Mouse (Mus musculus) spleen, adult 2 months (tissue): ENCODE measurements around the gene Bpifa5. TPM values are rescaled to one million over a fixed set of nuclear protein-coding genes. Genes with fewer than 3 reads are reported as not detected.

ENCODE experiments used
- DNase-seq, 2 experiments: peaks; one replicate each; pipeline versions ENCODE4 v3.0.0 to v3.0.0-alpha.2; 2012 to 2021; ENCODE audit warnings: low spot score in 2 of 2, low read depth in 1 of 2
- H3K27ac ChIP-seq: fragments of 200-500 bp; 2 replicates; pipeline ENCODE4 v1.5.1; 2012; ENCODE audit warnings: low read length, inconsistent platforms; ENCODE audit not compliant: insufficient read depth
- H3K27me3 ChIP-seq: fragments of 200-500 bp; 2 replicates; pipeline ENCODE4 v1.6.1; 2012; ENCODE audit warnings: mild to moderate bottlenecking, moderate library complexity, low read length, inconsistent platforms; ENCODE audit not compliant: control insufficient read depth, insufficient read depth
- H3K36me3 ChIP-seq: fragments of 200-500 bp; 2 replicates; pipeline ENCODE4 v1.6.1; 2012; ENCODE audit warnings: mild to moderate bottlenecking, low read length, inconsistent platforms; ENCODE audit not compliant: control insufficient read depth, insufficient read depth
- H3K4me1 ChIP-seq: fragments of 200-500 bp; 2 replicates; pipeline ENCODE4 v1.6.1; 2011; ENCODE audit warnings: inconsistent platforms; ENCODE audit not compliant: control insufficient read depth, insufficient read depth, insufficient read length
- H3K4me3 ChIP-seq: fragments of 200-500 bp; 2 replicates; pipeline ENCODE4 v1.5.1; 2011; ENCODE audit warnings: mild to moderate bottlenecking, inconsistent platforms; ENCODE audit not compliant: insufficient read depth, insufficient read length; ENCODE audit errors: extremely low read depth
- CTCF ChIP-seq: fragments of 200-500 bp; IDR thresholded peaks from 2 replicates; pipeline ENCODE4 v1.5.1; 2011; ENCODE audit warnings: mild to moderate bottlenecking, inconsistent platforms; ENCODE audit not compliant: insufficient read depth, insufficient read length, insufficient replicate concordance; ENCODE audit errors: extremely low read depth
- POLR2A ChIP-seq: fragments of 200-500 bp; IDR thresholded peaks from 2 replicates; pipeline ENCODE4 v1.6.1; 2011; ENCODE audit warnings: low read depth, low read length, inconsistent platforms
- WGBS: fragments of 180-500 bp; shearing (Covaris S2); methylation state at CpG from one replicate; pipeline ENCODE4 v1.1.7; 2018; 5-methylcytosine and 5-hydroxymethylcytosine counted together
- polyA plus RNA-seq: library from polyadenylated mRNA; depleted of rRNA; stranded (reverse); fragments of >200 nt; gene quantifications from 2 replicates; pipeline ENCODE4 v1.2.3, GENCODE M21; 2012; rRNA removed

Gene Bpifa5
- not detected in 2 replicates for polyA plus RNA-seq

DNA sequence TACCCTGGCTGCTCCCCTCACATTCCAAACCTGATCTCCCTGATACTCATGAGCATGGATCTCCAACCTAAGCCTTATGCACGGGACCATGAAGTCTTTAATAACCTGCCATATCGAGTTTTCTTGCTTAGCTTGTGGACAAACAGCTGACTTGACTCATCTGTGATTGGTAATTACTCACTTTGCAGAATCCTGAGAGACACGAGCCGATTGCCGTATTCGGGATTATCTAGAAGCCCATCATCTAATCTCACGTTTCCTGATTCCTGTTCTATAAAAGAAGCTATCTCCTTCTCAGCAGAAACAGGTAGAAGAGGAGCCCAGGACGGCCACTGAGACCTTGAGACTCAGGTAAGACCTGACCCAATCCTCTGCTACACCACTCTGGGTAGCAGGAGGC is at the start of gene Bpifa5:
Gene Bpifa5 (plus strand): TSS at position 301 of the 400 bp plus-strand sequence.
- Histone ChIP-seq H3K27me3 (no peaks in the 10 kb centered on the region; the same call in 1 of the 2 replicates), H3K4me3 (no peak within 1 kb of the TSS), H3K27ac (no peak within 1 kb of the TSS), H3K36me3 (no peaks in the 10 kb centered on the region), H3K4me1 (no peaks in the 10 kb centered on the region)
- no peak for TF ChIP-seq POLR2A
- WGBS, result 77% methylated on average over 8 of the region's 8 CpGs
- no peak for DNase-seq

DNA sequence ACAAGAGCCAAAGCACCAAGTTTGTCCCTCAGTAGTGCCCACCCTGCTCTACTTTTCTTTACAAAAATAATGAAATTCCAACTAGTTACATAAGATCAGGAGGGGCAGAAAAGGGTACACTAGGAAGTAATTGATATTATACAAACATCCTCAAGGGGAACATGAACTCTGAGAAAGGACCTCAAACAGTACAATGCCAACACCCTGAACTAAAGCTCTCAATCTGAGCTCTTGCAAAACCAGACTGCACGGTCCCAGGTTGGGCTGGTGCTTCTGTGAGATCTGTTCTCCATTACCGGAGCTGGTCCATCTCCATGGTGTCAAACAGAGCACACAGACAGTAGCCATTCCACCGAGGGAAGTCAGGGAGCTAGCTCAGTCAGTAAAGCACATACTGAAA is 45.0 kb upstream of the Bpifa5 start:
- DNase-seq, result no peak
- TF ChIP-seq CTCF, result no peak
- no peak for TF ChIP-seq POLR2A
- 88% methylated on average over 3 of the region's 3 CpGs for WGBS
- Histone ChIP-seq H3K36me3 (no peaks in the 10 kb centered on the region), H3K4me3 (no peak overlapping the region), H3K27me3 (no peaks in the 10 kb centered on the region), H3K27ac (no peak overlapping the region), H3K4me1 (no peaks in the 10 kb centered on the region)

DNA sequence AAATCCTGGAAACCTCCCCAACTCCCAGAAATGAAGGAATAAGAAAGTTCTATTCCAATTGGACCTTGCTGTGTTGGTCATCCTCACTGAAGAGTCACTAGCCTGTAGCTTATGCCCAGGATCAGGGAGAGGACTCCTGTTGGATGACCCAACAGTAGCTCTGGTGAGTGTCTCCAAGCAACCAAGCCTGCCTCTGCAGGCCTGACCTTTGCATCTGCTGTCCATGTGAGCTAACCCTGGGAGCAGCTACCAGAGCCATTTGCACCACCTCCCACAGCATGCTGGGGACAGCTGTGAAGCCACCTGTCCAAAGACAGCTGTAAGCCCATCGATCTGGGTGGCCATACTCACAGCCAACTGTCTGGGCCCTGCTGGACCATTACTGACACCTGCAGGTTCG is 32.3 kb upstream of the Bpifa5 start, which contains the start of gene Bpifa3:
Gene Bpifa3 (plus strand): TSS at position 217 of the 400 bp plus-strand sequence.
- TF ChIP-seq POLR2A (no peak), CTCF (no peak)
- 67% methylated on average over 2 of the region's 2 CpGs for WGBS
- Histone ChIP-seq H3K36me3 (no peaks in the 10 kb centered on the region), H3K27ac (no peak within 1 kb of the TSS), H3K27me3 (no peaks in the 10 kb centered on the region), H3K4me3 (no peak within 1 kb of the TSS), H3K4me1 (no peaks in the 10 kb centered on the region)
- DNase-seq, result no peak

DNA sequence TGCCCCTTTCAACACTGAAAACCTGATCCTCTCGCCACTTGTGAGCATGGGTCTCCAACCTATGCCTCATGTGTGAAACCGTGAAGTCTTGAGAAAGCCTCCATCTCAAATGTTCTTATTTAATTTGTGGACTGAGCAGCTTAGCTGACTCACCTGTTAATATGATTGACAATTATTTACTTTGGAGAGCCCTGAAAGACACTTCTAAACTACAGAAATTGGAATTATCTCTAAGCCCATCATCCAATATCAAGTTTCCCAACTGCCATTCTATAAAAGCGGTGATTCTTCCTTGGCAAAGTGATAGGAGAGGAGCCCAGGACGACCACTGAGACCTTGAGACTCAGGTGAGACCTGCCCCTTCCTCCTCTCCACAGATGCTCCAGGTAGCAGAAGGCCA is 19.8 kb upstream of the Bpifa5 start, which contains the start of gene Bpifa1:
Gene Bpifa1 (plus strand): TSS at position 301 of the 400 bp plus-strand sequence.
- WGBS, result 83% methylated on average over 4 of the region's 4 CpGs
- DNase-seq, result no peak
- no peaks in the 10 kb centered on the region for H3K4me1 ChIP-seq
- no peaks in the 10 kb centered on the region for H3K36me3 ChIP-seq
- H3K27ac ChIP-seq, result no peak within 1 kb of the TSS
- no peak for TF ChIP-seq POLR2A
- TF ChIP-seq CTCF, result no peak
- no peak within 1 kb of the TSS for H3K4me3 ChIP-seq
- H3K27me3 ChIP-seq, result no peaks in the 10 kb centered on the region

DNA sequence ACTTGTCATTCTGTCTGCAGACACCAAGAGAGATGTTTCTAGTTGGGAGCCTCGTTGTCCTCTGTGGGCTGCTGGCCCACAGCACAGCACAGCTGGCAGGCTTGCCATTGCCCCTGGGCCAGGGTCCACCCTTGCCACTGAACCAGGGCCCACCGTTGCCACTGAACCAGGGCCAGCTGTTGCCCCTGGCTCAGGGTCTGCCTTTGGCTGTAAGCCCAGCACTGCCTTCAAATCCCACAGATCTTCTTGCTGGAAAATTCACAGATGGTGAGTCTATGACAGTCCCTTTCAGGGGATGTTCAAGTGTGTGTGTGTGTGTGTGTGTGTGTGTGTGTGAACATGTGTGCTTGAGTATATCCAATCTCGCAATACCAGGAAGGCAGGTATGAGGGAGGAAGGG is 18.7 kb upstream of the Bpifa5 start:
- no peaks in the 10 kb centered on the region for H3K36me3 ChIP-seq
- DNase-seq, result no peak
- 76% methylated on average over 3 of the region's 3 CpGs for WGBS
- TF ChIP-seq POLR2A (no peak), CTCF (no peak)
- H3K4me3 ChIP-seq, result no peak overlapping the region
- H3K4me1 ChIP-seq, result no peaks in the 10 kb centered on the region
- no peaks in the 10 kb centered on the region for H3K27me3 ChIP-seq
- no peak overlapping the region for H3K27ac ChIP-seq

DNA sequence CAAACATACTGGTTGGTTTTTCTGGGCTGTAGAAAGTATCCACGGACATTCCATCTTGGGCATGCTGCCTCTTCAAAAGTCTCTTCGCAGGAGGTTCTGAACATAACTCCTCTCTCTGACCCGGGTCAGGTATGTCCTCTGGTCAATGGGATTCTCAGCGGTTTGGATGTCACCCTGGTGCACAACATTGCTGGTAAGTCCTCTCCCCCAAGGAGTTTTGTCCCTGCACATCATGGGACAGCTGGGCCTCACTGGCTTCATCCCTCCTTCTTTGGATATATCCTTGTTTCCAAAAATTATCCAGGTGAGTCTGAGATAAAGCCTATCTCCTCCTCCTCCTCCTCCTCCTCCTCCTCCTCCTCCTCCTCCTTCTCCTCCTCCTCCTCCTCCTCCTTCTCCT is 14.9 kb upstream of the Bpifa5 start:
- Histone ChIP-seq H3K4me3 (no peak overlapping the region), H3K4me1 (no peaks in the 10 kb centered on the region), H3K36me3 (no peaks in the 10 kb centered on the region), H3K27ac (no peak overlapping the region), H3K27me3 (no peaks in the 10 kb centered on the region)
- WGBS, result 81% methylated on average over 4 of the region's 4 CpGs
- TF ChIP-seq POLR2A (no peak), CTCF (no peak)
- DNase-seq, result no peak

DNA sequence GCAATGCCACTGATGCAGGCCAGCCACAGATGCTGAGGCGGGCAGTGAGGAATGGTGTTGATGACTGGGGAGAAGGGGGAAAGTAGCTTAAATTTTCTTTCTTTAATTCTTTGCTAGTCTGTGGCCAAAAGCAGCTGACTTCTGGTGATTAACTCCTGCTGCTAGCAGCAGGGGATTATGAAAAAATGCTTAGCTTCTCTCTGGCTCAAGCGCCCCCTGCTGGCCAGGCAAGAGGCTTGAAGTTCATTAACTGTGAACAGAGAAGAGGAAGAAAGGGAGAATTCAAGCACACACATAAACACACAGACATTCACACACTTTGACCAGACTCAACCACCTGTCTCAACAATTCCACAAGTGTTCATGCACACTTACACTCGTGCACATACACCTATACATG is 4.0 kb upstream of the Bpifa5 start:
- Histone ChIP-seq H3K27me3 (no peaks in the 10 kb centered on the region; the same call in 1 of the 2 replicates), H3K27ac (no peak overlapping the region), H3K4me3 (no peak overlapping the region), H3K36me3 (no peaks in the 10 kb centered on the region), H3K4me1 (no peaks in the 10 kb centered on the region)
- DNase-seq, result no peak
- WGBS, result 40% methylated on average over 3 of the region's 3 CpGs
- TF ChIP-seq CTCF, result peak; percentile 13; the same call in 1 of the 2 replicates
- no peak for TF ChIP-seq POLR2A

DNA sequence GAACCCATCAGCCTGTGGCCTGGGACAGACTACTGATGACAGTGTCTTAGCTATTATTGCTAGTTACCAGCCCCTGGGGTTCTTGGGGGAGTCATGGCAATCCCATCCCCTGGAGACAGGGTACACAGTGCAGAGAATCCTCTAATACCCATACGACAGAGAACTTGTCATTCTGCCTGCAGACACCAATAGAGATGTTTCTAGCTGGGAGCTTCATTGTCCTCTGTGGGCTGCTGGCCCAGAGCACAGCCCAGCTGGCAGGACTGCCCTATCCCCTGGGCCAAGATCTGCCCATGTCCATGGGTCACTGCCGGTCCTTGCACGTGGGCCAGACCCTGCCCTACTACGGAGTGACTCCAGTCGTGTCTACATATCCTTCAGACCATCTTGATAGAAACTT is 899 bp downstream of the Bpifa5 start:
- Histone ChIP-seq H3K36me3 (no peaks in the 10 kb centered on the region), H3K27ac (no peak overlapping the region), H3K27me3 (no peaks in the 10 kb centered on the region; the same call in 1 of the 2 replicates), H3K4me1 (no peaks in the 10 kb centered on the region), H3K4me3 (no peak overlapping the region)
- 88% methylated on average over 5 of the region's 5 CpGs for WGBS
- TF ChIP-seq POLR2A (no peak), CTCF (no peak)
- DNase-seq, result no peak
